Mouse (Mus musculus): ENCODE measurements around the gene Cacna2d3.

DNA sequence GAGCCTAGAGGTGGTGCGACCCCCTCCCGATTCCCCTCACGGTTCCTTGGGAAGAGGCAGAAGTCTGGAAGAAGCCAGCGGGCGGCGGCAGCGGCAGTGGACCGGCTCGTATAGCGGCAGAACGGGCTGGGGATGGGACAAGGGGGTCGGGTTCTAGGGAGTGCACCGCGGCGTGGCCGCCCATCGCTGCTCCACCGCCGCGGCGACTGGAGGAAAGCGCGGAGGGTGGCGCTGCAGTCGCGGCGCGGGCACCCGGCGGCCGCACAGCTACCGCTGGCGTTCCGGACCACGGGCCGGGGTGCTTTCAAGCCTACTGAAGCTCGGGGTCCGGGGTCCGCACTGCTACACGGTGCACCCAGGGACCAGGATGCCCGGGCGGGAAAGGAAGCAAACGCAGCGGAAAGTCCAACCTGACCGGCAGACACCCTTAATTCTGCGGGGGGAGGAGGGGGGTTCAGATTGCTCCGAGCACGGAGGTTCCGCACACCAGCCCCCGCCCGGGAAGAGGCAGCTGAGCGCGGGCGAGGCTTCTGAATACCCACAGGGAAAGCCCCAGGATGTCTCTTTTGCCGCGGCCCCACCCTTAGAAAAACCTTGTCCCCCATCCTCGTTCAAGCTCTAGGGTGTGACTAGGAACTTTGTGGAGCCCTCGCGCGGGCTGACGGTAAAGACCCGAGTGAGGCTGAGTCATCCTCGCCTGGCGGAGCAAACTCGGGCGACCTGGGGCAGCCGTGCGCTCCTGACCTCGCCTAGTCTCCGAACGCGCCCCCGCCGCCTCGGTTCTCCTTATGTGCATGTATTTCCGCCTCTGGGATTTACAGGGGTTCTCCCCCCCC, 940 bp upstream of the Cacna2d3 start:
- TF ChIP-seq POLR2A (IDR thresholded peaks at IDR 0.05; ENCODE audit: insufficient read depth, low read depth, low read length): no peak
- no peak; the same call in 1 of the 2 replicates for TF ChIP-seq CTCF (IDR thresholded peaks at IDR 0.05)
- TF ChIP-seq EP300 (IDR thresholded peaks at IDR 0.05; ENCODE audit: insufficient read depth, low read depth, low read length): no peak
